Mouse (Mus musculus): Measurements from ENCODE around the gene Arf4. TPM values are rescaled to one million over a fixed set of nuclear protein-coding genes. Genes with fewer than 3 reads are reported as not detected.

The Arf4 gene
- 100 to 1,000 TPM; 191 to 196 TPM for total RNA-seq (2023)

GRCm38 (mm10) chr14:26637851-26638707, at the start of gene Arf4:
Arf4 (plus strand) TSS chr14:26638074.

GRCm38 (mm10) chr14:26669292-26670073, 31.6 kb downstream of the Arf4 start, which contains the start of gene Pde12:
Pde12 (minus strand) TSS chr14:26669883.

GRCm38 (mm10) chr14:26692974-26693373, 55.1 kb downstream of the Arf4 start, which contains the start of gene Dnah12:
Dnah12 (plus strand) TSS chr14:26693274.

Other genes starting within 250 kb of the Arf4 start
- gene Slmap, start 103.1 kb upstream of the Arf4 start, total RNA-seq (2023) = 10 to 100 TPM; 88.8 to 89.4 TPM
- gene Dennd6a, start 64.2 kb upstream of the Arf4 start, total RNA-seq (2023) = 10 to 100 TPM; 16.5 to 17.9 TPM
- gene Pde12, start 31.8 kb downstream of the Arf4 start, total RNA-seq (2023) = 1 to 10 TPM; 6.5 to 6.7 TPM
- gene Dnah12, start 55.2 kb downstream of the Arf4 start, total RNA-seq (2023) = under 1 TPM in 1 of 2 experiments, not detected in 1; 0.04 TPM

Measured in neutrophil, adult 83 days (primary cell).